Mouse (Mus musculus) lung, postnatal 36 days (tissue): Measurements from ENCODE around the gene Tex14.
A peak's percentile ranks its signal among the peaks of the same experiment; 100 is the strongest.

Experiments
- DNase-seq: peaks from one replicate; pipeline ENCODE4 v3.0.0; 2022; ENCODE audit warnings: mixed read lengths

Tex14 gene

GRCm38 (mm10) chr11:87404876-87405275 is at the start of gene Tex14, which contains the start of gene Rad51c:
Tex14 (plus strand) TSS chr11:87405065.
Rad51c (minus strand) TSS chr11:87404954.
- no peak for DNase-seq

- no peak for DNase-seq
Measured at GRCm38 (mm10) chr11:87357317-87358300, 47.3 kb upstream of the Tex14 start.

GRCm38 (mm10) chr11:87358331-87359261 is 46.3 kb upstream of the Tex14 start, which contains the start of gene Ppm1e:
Ppm1e (minus strand) TSS chr11:87359023.
- DNase-seq: peak; percentile 55

GRCm38 (mm10) chr11:87359262-87359612 is 45.6 kb upstream of the Tex14 start:
- no peak for DNase-seq

- no peak for DNase-seq
Measured at GRCm38 (mm10) chr11:87365120-87365519, 39.7 kb upstream of the Tex14 start.

- no peak for DNase-seq
Measured at GRCm38 (mm10) chr11:87367061-87367460, 37.8 kb upstream of the Tex14 start.

GRCm38 (mm10) chr11:87367865-87368580 is 36.8 kb upstream of the Tex14 start:
- DNase-seq: no peak

GRCm38 (mm10) chr11:87384551-87384950 is 20.3 kb upstream of the Tex14 start:
- DNase-seq: no peak

GRCm38 (mm10) chr11:87385676-87386075 is 19.2 kb upstream of the Tex14 start:
- no peak for DNase-seq

GRCm38 (mm10) chr11:87393855-87394254 is 11.0 kb upstream of the Tex14 start:
- DNase-seq: peak; percentile 62

GRCm38 (mm10) chr11:87398402-87398801 is 6.5 kb upstream of the Tex14 start:
- no peak for DNase-seq

- peak; percentile 97 for DNase-seq
Measured at GRCm38 (mm10) chr11:87404111-87404853, 583 bp upstream of the Tex14 start.

GRCm38 (mm10) chr11:87413412-87413811 is 8.5 kb downstream of the Tex14 start:
- DNase-seq: peak; percentile 26

- DNase-seq: no peak
Measured at GRCm38 (mm10) chr11:87416120-87416519, 11.3 kb downstream of the Tex14 start.

GRCm38 (mm10) chr11:87420861-87421260 is 16.0 kb downstream of the Tex14 start:
- no peak for DNase-seq

GRCm38 (mm10) chr11:87421760-87422201 is 16.9 kb downstream of the Tex14 start:
- no peak for DNase-seq

GRCm38 (mm10) chr11:87422511-87423340 is 17.9 kb downstream of the Tex14 start:
- peak; percentile 92 for DNase-seq

GRCm38 (mm10) chr11:87423551-87424325 is 18.9 kb downstream of the Tex14 start:
- no peak for DNase-seq

- no peak for DNase-seq
Measured at GRCm38 (mm10) chr11:87426121-87426449, 21.2 kb downstream of the Tex14 start.
